Mouse (Mus musculus) gastrocnemius, postnatal 10 days (tissue): ENCODE measurements around the gene Phb. TPM values are rescaled to one million over a fixed set of nuclear protein-coding genes. Genes with fewer than 3 reads are reported as not detected.
A peak's percentile ranks its signal among the peaks of the same experiment; 100 is the strongest.
"Not testable (repeated sequence)": the region's sequence is repeated elsewhere in the genome, so short reads cannot be mapped to it uniquely, and the experiment has no call there.

Experiments used
- DNase-seq: peaks from one replicate; pipeline ENCODE4 v3.0.0; 2021; ENCODE audit warnings: mixed read lengths
- total RNA-seq, 2 experiments: library from RNA; stranded (reverse); gene quantifications; 2 replicates each; pipeline ENCODE4 v1.2.3; 2021

Gene Phb
- total RNA-seq, 2 experiments from 2014 or later: 139 to 155 TPM

DNA sequence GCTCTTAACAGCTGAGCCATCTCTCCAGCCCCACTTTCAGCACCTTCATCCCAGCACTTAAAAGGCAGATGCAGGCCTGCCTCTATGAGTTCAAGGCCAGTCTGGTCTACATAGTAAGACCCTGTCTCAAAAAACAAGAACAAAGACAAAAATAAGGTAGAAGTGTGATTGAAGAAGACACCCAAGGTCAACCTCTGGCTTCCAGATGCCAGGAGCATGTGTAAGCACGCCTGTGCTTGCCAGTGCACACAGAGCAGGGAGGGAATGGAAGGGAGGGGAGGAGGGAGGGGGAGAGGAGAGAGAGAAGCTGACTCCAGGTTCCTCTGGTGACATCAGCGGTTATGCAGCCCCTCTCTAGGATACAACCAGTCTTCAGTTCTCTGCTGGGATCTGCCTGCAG is 16.8 kb upstream of the Phb start:
- DNase-seq: no peak

DNA sequence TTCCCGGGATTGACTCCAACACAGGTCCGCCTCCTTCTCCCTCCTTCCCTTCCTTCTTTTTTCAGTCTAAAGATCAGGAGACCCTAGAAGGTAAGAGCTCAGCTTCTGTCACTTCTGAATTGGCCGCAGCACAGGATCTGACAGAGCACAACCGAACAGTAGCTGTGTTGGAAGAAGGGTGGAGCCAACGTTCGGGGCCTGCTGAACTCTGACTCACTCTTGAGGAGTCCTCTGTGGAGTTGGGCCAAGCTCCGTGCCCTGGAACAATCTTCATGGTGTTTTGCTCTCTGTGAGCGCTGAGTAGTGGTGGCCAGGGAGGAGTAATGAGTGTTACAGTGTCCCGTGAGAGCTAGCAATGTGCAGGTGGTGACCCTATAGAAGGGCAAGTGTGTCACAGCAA is 15.8 kb upstream of the Phb start:
- DNase-seq: peak; percentile 43

DNA sequence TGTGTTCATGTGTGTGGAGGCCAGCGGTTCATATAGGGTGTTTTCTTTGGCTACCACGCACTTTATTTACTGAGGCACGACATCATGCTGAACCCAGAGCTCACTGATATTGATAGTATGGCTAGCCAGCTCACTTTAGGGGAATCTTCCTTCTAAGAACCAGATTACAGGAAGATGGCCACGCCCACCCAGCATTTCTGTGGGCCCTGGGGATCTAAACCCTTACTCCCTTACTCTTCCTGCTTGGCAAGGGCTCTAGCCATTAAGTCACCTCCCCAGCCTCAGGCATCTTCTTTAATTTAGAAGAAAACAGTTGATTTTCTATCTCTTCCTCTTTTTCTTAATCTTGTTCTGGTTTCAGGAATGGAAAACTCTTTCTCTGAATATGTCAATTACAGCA is 9.3 kb upstream of the Phb start:
- DNase-seq: no peak

DNA sequence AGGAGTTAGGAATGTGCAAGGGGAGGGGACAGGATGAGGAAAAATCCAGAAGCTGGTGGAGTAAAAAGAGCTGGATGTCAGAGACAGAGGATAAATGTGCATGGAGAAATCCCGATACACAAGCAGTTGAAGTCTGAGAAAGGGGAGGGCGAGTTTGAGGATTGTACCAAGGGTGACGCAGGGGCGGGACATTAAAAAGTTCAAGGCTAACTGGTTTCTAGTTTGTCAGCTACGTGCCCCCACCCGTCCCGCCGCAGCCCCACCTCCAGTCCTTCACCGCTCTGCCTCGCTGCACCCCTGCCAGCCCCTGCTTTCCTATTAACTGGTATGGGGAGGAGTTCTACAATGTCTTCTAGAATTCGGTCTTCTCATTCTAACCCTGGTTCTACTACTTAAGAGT is 420 bp downstream of the Phb start:
- no peak for DNase-seq

DNA sequence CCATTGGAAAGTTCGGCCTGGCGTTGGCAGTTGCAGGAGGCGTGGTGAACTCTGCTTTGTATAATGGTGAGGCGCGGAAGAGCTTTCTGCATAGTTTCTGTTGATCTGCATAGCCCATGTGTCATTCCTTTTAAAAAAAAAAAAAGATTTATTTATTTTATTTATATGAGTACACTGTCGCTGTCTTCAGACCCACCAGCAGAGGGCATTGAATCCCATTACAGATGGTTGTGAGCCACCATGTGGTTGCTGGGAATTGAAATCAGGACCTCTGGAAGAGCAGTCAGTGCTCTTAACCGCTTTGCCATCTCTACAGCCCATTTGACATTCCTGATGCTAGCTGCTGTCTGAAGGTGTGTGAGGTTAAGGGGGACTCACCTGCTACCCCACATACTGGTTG is 1.3 kb downstream of the Phb start:
- not testable (repeated sequence) for DNase-seq

DNA sequence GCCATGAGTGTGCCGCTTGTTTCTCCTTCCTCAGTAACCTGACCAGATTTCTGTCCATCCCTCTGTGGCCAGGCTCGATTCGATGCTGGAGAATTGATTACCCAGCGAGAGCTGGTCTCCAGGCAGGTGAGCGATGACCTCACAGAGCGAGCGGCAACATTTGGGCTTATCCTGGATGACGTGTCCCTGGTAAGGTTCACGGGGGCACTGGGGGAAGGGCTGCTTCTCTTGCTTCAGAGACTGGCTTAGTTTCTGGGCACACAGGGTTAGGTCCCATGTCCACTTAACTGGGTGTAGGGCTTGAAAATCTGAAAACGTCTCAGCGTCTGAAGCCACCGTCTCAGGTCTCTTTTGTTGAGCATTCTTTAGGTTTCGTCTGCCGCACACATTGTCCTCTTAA is 8.7 kb downstream of the Phb start:
- no peak for DNase-seq

DNA sequence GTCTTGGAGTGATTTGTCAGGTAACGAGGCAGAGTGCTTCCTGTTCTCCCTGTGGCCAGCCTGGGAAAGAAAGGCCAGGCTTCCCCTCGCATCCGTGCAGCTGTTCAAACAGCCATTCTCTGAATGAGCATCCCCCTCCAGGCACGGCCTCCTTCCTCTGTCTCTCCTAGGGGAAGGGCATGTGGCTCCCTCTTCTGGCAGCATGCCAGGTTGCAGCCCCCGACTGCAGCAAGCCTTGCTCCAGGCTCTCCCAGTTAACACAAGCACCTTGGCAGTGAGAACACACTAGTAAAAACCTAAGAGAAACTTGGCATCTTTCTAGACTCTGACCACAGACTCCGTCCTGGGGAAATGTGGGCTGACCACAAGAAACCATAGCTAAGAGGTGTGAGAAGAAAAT is 9.6 kb downstream of the Phb start:
- peak; percentile 70 for DNase-seq

DNA sequence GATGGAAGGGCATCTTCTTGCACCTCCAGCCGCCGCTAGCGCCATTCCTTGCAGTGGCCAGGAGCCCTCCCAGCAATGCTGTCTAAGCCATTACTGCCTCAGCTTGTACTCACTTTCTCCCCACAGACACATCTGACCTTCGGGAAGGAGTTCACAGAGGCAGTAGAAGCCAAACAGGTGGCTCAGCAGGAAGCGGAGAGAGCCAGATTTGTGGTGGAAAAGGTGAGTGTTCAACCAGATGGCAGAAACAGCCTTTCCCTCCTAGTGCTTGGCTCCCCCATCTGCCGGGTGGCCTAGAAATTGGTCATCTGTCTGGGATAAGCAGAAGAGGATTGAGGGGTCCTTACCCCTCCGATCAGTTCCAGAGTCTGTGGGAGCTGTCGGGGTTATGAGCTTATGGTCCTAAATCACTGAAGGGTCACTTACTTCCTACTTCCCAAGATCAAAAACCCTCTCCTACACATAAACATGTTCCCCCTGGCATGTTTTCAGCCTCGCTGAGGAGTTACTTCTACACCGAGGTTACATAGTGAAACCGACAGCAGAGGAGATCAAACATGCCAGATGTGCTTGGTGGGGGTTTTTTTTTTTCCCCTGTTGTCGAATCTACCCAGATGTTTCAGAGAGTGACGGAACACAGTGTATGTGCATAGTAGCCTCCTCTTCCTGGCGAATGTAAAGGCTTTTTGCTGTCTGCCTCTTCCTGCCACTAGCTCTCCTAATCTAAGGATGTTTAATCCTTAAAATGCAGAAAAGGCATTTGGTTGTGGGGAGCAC is 11.4 kb downstream of the Phb start:
- DNase-seq: no peak

DNA sequence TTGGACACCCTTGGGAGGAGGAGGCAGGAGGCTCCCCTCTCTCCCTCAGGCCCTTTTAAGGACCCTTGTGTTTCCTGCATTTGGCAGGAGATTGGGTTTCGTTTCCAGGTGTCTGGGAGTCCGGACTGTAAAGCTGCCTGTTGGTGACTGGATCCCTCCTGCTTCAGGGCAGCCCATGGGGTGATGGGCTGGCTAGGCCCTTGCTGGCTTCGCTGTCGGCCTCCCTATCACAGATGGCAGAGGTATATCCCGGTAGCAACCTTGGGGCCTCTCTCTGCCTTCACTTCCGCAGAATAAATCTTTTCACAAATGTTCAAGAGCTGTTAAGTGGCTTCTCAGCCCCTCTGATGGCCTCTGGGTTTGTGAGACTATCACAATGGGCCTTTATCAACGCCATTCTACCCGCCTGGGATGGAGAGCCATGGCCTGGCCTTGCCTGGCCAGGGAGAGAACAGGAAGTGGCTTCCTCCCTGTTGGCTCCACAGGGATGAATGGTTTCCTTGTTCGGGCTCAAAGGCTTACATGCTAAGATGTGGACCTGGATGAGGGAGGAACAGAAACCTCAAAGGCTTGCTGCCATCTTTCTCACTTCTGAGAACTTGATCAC is 15.3 kb downstream of the Phb start:
- DNase-seq: no peak

DNA sequence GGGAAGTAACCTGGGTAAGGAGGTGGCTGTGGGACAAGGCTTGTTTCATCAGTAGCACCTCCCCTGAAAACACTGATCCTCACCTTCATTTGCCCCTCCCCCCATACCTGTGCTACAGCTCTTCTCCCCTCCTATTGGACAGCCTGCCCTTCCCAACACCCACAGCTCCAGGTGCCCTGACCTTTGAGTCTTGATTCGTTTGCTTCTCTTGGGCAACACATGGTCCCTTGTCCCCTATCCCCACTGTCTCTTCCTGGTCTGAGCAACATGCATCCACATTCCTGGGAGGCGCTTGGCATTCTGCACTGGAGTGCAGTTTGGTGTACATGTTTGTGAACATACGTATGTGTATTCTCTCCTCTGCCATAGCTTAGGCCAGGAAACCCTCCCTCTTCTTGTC is 16.2 kb downstream of the Phb start:
- DNase-seq: no peak

DNA sequence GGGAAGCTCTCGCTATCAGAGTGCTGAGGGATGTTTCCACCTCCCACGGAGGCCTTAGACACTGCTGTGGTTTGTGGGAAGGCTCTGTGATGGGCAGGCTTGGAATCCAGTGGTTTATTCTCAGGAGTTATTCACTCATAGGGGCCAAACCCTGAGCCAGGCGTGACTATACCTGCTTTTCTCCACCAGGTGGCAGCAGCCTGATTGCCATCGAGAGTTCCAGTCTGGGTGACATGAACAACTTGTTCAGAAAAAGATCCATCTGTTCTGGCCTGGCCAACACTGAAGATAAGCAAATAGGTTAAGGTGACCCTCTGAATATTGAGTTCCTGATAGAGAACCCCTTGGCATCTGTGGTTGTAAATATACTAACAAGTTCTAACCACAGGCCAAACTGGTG is 19.3 kb downstream of the Phb start:
- DNase-seq: peak; percentile 71

DNA sequence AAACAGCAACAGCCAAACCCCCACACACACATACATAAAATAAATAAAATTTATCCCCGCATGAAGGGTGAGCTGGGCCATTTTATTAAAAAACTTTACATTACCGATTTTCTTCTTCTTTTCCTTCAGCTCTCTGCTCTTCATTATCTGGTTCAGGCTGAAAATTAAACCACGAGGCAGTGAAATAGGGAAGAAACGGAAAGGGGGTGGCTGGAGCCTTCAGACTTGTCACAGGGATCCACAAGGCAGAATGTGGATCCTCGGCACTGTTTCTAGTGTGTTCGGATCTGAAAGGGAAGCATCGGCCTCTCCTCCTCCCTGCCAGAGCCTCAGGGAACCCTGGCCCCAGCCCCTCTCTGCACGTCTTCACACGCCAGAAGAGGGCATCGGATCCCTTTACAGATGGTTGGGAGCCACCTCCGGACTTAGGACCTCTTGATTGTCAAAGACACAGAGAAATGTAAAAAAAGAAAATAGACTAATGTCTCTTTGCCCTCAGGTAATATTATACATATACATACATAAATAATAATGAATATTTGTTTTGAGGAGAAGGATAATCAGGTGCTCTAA is 20.4 kb downstream of the Phb start:
- DNase-seq: no peak

DNA sequence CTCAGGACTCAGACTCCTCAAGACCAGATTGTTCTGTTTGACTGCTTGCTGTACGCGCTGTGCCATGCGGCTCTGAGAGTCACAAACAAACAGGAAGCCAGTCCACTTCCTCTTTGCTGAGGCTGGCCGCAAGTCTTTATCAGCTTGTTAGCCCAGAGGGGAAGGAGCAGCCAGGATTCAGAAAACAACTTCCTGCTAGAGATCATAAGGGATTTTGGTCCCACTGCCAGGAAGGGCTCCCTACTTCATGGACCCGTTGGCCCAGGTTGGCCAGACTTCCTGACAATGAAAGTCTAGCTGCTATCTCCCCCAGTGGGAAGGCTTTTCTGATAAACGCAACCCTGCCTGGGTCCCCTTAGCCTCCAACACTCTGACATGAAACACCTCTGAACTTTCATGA is 21.8 kb downstream of the Phb start:
- DNase-seq: no peak

DNA sequence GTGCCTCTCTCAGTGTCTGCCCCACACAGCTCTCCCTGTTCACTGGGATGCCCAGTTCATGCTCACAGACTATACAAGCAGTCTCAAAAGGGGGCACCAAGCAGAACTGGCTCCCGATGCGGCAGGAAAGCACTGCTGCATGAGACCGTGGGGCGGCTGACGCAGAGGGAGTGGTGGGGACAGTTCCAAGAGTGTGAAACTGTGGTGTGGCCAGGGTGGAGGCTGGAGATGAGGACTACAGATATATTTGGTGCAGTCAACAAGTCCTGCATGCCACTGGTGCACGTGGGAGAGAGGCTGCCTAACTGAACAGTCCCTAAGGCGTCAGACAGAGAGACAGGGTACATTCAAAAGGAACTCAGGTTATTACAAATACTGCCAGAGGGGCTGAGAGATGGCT is 22.2 kb downstream of the Phb start:
- no peak for DNase-seq

DNA sequence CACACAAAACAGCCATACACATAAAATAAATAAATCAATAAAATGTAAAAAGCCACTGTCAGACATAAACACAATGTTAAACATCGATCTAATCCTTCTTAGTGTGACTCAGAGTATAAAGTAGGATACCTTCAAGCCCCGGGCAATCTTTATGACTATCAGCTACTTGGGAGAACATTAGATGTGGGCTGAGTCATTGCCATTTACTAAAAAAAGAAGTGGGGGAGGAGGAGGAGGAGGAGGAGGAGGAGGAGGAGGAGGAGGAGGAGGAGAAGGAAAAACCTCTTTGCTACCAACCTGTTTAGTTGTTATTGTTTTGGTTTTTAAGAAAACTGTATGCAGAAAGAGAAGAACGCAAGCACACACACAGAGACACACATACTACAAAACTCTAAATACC is 22.8 kb downstream of the Phb start:
- DNase-seq: no peak

DNA sequence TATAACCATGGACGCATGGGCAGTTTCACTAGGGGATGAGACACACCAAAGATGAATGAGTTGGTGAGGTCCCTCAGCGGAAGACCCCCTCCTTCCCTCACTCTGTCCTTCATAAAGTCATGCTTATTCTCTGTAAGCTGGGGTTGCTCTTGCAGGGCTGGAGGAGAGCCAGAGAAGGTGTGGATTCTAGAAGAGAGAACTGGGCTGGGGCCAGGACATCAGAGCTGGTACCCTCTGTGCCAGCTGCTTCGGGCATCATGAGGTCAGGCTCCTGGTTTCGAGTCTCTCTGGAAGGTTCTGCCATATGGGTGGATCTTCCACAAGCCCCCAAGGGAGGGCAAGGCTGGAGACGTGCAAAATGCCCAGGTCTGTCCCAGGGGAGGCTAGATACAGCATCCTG is 31.8 kb downstream of the Phb start:
- DNase-seq: no peak

DNA sequence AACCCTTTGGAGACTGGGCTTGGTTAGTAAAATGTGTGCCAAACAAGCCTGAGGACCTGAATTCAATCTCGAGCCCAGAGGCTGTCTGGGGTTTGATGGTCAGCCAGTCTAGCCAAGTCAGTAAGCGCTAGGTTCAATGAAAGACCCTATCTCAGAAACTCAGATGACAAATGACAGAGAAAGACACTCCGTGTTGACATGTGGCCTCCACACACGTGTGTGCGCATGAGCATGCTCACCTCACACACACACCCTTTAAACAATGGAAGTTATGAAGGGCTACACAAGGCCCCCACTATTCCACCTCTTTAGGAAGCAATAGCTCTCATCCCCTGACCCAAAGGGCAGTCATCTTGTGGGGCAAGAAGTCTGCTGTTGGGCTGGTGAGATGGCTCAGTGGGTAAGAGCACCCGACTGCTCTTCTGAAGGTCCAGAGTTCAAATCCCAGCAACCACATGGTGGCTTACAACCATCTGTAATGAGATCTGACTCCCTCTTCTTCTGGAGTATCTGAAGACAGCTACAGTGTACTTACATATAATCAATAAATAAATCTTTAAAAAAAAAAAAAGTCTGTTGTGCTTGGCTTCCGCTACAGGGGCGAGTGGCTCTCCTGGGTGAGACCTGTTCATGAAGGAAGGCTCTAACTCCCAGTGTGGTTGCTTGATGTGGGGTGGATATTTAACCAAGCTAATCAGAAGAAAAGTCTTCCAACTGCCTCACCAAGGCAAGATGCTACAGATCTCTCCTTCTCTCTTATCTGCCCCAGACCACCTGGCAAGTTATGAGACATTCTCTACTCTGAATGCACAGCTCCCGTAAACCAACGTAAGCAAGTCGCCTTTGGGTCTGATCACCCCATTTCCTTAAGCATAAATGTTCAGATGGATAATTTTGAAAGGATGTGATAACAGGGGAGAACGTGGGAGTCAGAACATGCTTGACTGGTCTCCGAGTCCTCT is 34.3 kb downstream of the Phb start:
- DNase-seq: no peak

DNA sequence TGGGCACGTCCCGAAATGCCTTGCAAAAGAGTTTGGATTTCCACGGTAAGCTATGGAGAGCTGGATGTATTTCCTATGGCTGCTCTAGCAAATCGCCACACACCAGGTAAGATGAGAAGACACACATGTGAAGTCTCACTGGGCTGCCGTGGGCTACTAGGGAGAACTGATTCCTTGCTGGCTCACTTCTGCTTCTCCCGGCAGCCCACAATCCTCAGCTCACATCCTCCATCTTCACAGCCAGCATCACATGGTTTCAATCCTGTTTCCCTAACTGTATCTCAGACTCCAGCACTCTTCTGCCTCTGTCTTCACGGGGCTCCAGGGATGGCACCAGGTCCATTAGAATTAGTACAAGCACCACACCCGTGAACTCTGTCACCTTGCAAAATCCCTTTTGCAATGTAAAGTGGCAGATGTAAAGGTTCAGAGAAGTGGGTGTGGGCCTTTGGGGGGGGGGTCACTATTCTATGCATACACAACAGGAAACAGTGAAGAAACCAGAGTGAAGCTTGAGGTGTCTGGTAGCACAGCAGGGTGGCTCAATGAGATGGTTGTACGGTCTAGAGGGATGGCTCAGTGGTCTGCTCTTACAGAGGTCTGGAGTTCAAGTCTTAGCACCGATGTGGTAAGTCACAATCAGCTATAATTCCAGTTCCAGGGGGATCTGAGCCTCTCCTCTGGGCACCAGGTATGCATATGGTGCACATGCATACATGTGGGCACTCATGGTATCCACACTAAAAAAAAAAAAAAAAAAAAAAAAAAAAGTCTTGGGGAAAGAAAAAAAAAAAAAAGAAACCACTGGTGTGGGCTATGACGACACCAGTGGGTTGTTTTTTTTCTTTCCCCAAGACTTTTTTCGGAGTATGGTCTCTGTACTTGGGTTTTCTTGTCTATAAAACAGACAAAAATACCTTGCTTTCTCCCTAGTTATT is 37.5 kb downstream of the Phb start:
- DNase-seq: no peak

DNA sequence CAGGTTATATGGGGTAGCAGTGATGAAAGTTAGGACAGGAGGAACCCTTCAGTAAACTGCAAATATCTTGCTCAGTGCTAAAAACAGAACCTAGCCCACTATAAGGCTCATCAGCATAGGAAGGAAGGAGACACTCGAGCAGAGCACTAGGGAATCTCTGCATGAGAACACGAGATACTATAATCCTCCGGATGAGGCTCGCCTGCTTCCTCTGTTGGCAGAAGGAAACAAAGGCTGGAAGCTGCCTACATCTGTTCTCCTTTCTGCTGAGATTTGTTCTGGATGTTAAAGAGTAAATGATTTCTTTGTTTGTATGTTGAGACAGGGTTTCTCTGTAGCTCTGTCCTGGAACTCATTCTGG is 38.2 kb downstream of the Phb start:
- no peak for DNase-seq

DNA sequence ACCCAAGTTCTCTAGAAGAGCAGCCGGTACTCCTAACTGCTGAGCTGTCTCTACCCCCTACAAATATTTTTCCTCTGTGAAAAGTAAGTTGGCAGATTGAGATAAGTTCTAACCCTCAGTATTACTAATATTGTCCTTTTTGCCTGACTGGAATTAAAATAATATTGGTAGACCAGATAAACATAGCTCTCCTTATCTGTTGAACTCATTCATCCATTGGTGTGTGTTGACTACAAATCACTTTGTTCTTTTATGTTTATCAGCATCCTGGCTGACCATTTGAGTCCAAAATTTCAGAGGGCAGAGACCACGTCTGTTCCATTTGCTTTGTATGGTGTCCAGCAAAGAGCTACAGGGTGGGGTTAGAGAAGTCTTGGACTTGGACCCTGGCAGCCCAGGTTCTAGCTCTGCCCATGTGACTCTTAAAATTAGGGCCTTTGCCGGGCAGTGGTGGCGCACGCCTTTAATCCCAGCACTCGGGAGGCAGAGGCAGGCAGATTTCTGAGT is 42.8 kb downstream of the Phb start:
- DNase-seq: no peak

DNA sequence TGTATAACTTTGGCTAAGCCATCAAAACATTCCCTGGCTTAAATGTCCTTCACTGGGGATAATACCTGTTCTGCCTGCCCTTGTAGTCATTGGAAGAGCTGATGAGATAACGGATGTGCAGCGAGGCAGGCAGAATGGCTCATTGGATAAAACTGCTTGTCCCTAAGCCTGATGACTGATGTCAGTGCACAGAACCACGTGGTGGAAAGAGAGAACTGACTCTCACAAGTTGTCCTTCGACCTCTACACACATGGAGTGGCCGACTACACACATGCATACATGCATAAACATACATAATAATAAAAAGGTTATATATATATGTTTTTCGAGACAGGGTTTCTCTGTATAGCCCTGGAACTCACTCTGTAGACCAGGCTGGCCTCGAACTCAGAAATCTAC is 43.7 kb downstream of the Phb start:
- DNase-seq: no peak
